Mouse (Mus musculus) spleen, adult 2 months (tissue): ENCODE results near the gene Il9.

ENCODE experiments used
- CTCF ChIP-seq: fragments of 200-500 bp; IDR thresholded peaks from 2 replicates; pipeline ENCODE4 v1.5.1; 2011; ENCODE audit warnings: mild to moderate bottlenecking, inconsistent platforms; ENCODE audit not compliant: insufficient read depth, insufficient read length, insufficient replicate concordance; ENCODE audit errors: extremely low read depth
- POLR2A ChIP-seq: fragments of 200-500 bp; IDR thresholded peaks from 2 replicates; pipeline ENCODE4 v1.6.1; 2011; ENCODE audit warnings: low read depth, low read length, inconsistent platforms

DNA sequence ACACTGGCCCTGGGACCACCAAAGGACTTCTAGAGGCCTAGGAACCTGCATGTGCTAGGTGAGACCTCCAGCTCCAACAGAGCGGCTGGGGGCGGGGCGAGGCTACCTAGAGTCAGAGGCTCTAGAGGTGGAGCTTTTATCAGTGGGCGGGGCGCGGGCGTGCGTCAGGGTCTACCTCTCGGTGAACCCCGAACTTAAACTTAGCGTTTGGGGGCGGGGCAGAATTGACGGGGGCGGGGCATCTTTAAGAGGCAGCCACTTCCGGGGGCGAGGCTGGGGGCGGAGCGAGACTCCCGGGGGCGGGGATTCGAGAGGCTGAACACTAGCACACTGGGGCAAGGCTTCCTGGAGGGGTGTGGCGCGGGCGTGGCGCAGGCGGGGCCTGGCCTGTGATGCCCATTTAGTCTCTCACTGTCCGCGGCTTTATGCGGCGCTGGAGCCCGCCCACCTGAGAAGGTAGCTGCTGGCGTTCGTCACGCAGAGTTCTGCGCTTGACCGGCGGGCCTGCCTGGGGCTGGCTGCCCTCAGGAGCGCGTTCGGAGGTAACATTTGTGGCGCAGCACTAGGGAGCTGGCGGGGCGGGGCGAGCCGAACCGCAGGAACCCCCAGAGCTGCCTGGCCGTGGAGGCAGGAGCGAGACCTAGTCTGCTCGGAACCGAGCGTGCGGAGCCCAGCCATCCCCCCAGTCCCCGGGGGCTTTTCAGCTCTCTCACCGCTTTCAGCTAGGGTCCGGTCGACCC is 40.2 kb upstream of the Il9 start, which contains the start of gene Fbxl21:
- no peak for TF ChIP-seq CTCF
- TF ChIP-seq POLR2A: no peak
